Mouse (Mus musculus) megakaryocyte, embryonic 14.5 days (primary cell): ENCODE data around the gene Gls2.

Source experiments
- FLI1 ChIP-seq: IDR thresholded peaks from 2 replicates; pipeline ENCODE4 v1.6.1; 2012; ENCODE audit warnings: low read length, inconsistent platforms, mixed read lengths
- GATA1 ChIP-seq: IDR thresholded peaks from 3 replicates; pipeline ENCODE4 v1.6.1; 2012; ENCODE audit warnings: mixed read lengths, low read length, inconsistent platforms, borderline replicate concordance

DNA sequence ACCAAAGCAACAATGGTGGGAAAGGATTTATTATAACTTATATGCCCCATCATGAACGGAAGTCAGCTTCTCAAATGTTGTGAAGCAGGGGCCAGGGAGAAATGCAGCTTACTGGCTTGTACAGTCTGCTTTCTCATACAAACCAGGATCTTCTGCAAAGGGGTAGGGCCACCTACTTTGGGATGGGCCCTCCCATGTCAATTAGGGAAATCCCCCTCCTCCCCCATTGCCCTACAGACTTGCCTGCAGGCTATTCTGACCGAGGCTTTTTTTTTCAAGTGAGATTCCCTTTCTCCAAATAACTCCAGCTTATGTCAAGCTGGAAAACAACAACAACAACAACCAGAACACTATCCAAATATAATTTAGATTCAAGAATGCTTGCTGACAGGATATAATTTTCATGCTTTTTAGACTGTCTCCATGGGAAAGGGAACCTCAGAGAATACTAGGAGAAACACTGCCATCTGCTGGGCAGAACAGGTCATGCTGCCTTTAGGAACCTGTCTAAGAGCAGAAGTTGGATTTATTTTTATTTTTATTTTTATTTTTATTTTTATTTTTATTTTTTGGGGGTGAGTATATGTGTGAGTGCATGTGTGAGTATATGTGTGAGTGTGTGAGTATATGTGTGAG is 5.9 kb upstream of the Gls2 start:
- TF ChIP-seq GATA1 (no peak), FLI1 (no peak)
